Mouse (Mus musculus) intestine, embryonic 14.5 days (tissue): ENCODE results near the gene Rragd. TPM values are rescaled to one million over a fixed set of nuclear protein-coding genes. Genes with fewer than 3 reads are reported as not detected.
A peak's percentile ranks its signal among the peaks of the same experiment; 100 is the strongest.
"Not testable (repeated sequence)": the region's sequence is repeated elsewhere in the genome, so short reads cannot be mapped to it uniquely, and the experiment has no call there.

Experiments used
- ATAC-seq: fragments of 200-750 bp; cut with Nextera tagmentation; replicated peaks from 2 replicates; pipeline ENCODE4 v1.8.0; 2017; ENCODE audit warnings: low read depth, moderate number of reproducible peaks, moderate TSS enrichment, moderate library complexity; ENCODE audit not compliant: low FRiP score, low TSS enrichment
- DNase-seq: peaks from one replicate; pipeline ENCODE4 v3.0.0-alpha.2; 2018; ENCODE audit warnings: low spot score
- H3K27ac ChIP-seq: fragments of 300-500 bp; sonication (generic); 2 replicates; pipeline ENCODE4 v1.5.1; 2014; ENCODE audit warnings: low read depth, mild to moderate bottlenecking, control low read depth
- H3K27me3 ChIP-seq: fragments of 300-500 bp; sonication (generic); replicated peaks from 2 replicates; pipeline ENCODE4 v1.6.1; 2014; ENCODE audit warnings: low read length, control low read depth; ENCODE audit not compliant: control insufficient read depth, insufficient read depth
- H3K36me3 ChIP-seq: fragments of 300-500 bp; sonication (generic); 2 replicates; pipeline ENCODE4 v1.6.1; 2014; ENCODE audit warnings: low read length, control low read depth; ENCODE audit not compliant: control insufficient read depth, insufficient read depth
- H3K4me1 ChIP-seq: fragments of 300-500 bp; sonication (generic); replicated peaks from 2 replicates; pipeline ENCODE4 v1.6.1; 2014; ENCODE audit warnings: low read length, control low read depth, mixed read lengths; ENCODE audit not compliant: control insufficient read depth, insufficient read depth
- H3K4me2 ChIP-seq: fragments of 300-500 bp; sonication (generic); 2 replicates; pipeline ENCODE4 v1.6.1; 2014; ENCODE audit warnings: low read length
- H3K4me3 ChIP-seq: fragments of 300-500 bp; sonication (generic); 2 replicates; pipeline ENCODE4 v1.5.1; 2014; ENCODE audit warnings: low read depth, low read length, control low read depth, mixed read lengths
- H3K9ac ChIP-seq: fragments of 300-500 bp; sonication (generic); 2 replicates; pipeline ENCODE4 v1.6.1; 2014; ENCODE audit warnings: mild to moderate bottlenecking, low read length
- H3K9me3 ChIP-seq: fragments of 300-500 bp; sonication (generic); 2 replicates; pipeline ENCODE4 v1.6.1; 2016; ENCODE audit warnings: low read length, control low read depth; ENCODE audit not compliant: control insufficient read depth
- WGBS: fragments of 180-500 bp; shearing (Covaris S2); extraction: QIAGEN DNeasy Blood & Tissue Kit; methylation state at CpG from one replicate; pipeline ENCODE4 v1.1.7; 2014; 5-methylcytosine and 5-hydroxymethylcytosine counted together
- polyA plus RNA-seq: library from polyadenylated mRNA; unstranded; fragments of >200 nt; fragmentation: Nextera tagmentation; extraction: Ambion mirVana; gene quantifications from 2 replicates; pipeline ENCODE4 v1.2.1, GENCODE M21; 2014

The Rragd gene
- polyA plus RNA-seq, 1 experiment from 2014 or later, result 14.5 TPM

- DNase-seq (peak; percentile 60), ATAC-seq (peak; percentile 49; the same call in 1 of the 2 replicates)
- 6% methylated on average over 34 of the region's 34 CpGs for WGBS
Observed at GRCm38 (mm10) chr4:32951035-32951940, 31.5 kb upstream of the Rragd start.

GRCm38 (mm10) chr4:32952681-32953080, 30.2 kb upstream of the Rragd start:
- H3K4me3 ChIP-seq, result 0 out of 2 replicates have a peak overlapping the region, but pooled peaks have one; percentile 32
- DNase-seq (no peak), ATAC-seq (no peak)
- peaks cover 6% of the 10 kb centered on the region for H3K4me1 ChIP-seq
- H3K27ac ChIP-seq, result no peak overlapping the region
- H3K36me3 ChIP-seq, result no peaks in the 10 kb centered on the region
- peak overlapping the region; percentile 92 for H3K4me2 ChIP-seq
- H3K9me3 ChIP-seq, result no peaks in the 10 kb centered on the region
- H3K27me3 ChIP-seq, result no peaks in the 10 kb centered on the region
- 8% methylated on average over 7 of the region's 7 CpGs for WGBS
- H3K9ac ChIP-seq, result no peak overlapping the region

More at GRCm38 (mm10) chr4:32951035-32951940, 31.5 kb upstream of the Rragd start:
- Histone ChIP-seq H3K4me2 (peak overlapping the region; percentile 92), H3K9me3 (no peaks in the 10 kb centered on the region), H3K27me3 (no peaks in the 10 kb centered on the region), H3K27ac (no peak overlapping the region), H3K4me3 (peak overlapping the region; percentile 70), H3K36me3 (no peaks in the 10 kb centered on the region), H3K9ac (peak overlapping the region; percentile 50), H3K4me1 (peaks cover 10% of the 10 kb centered on the region)

- no peak overlapping the region for H3K4me3 ChIP-seq
- H3K9ac ChIP-seq, result no peak overlapping the region
- no peaks in the 10 kb centered on the region for H3K36me3 ChIP-seq
- no peaks in the 10 kb centered on the region for H3K27me3 ChIP-seq
- no peak overlapping the region for H3K27ac ChIP-seq
- H3K4me1 ChIP-seq, result peaks cover 3% of the 10 kb centered on the region
- WGBS, result 55% methylated on average over 2 of the region's 2 CpGs
- H3K9me3 ChIP-seq, result no peaks in the 10 kb centered on the region
- ATAC-seq, result no peak
- H3K4me2 ChIP-seq, result no peak overlapping the region
- no peak for DNase-seq
Observed at GRCm38 (mm10) chr4:32956423-32956822, 26.4 kb upstream of the Rragd start.

GRCm38 (mm10) chr4:32961394-32961793, 21.4 kb upstream of the Rragd start:
- 72% methylated on average over 3 of the region's 3 CpGs for WGBS
- DNase-seq, result no peak
- Histone ChIP-seq H3K4me1 (no peaks in the 10 kb centered on the region), H3K9ac (no peak overlapping the region), H3K27me3 (no peaks in the 10 kb centered on the region), H3K9me3 (no peaks in the 10 kb centered on the region), H3K4me3 (no peak overlapping the region), H3K27ac (no peak overlapping the region), H3K36me3 (no peaks in the 10 kb centered on the region), H3K4me2 (no peak overlapping the region)
- no peak for ATAC-seq

GRCm38 (mm10) chr4:32964619-32965018, 18.2 kb upstream of the Rragd start:
- ATAC-seq, H3K36me3 ChIP-seq, H3K27ac ChIP-seq, H3K4me2 ChIP-seq, H3K9me3 ChIP-seq, H3K4me3 ChIP-seq, H3K27me3 ChIP-seq, H3K4me1 ChIP-seq, H3K9ac ChIP-seq, DNase-seq: not testable (repeated sequence)
- WGBS, result 77% methylated on average over 18 of the region's 19 CpGs

GRCm38 (mm10) chr4:32977331-32977730, 5.5 kb upstream of the Rragd start:
- Histone ChIP-seq H3K27ac (no peak overlapping the region), H3K27me3 (no peaks in the 10 kb centered on the region), H3K4me2 (no peak overlapping the region), H3K9me3 (peaks cover 8% of the 10 kb centered on the region; the same call in 1 of the 2 replicates), H3K9ac (no peak overlapping the region), H3K36me3 (no peaks in the 10 kb centered on the region), H3K4me3 (no peak overlapping the region), H3K4me1 (no peaks in the 10 kb centered on the region)
- ATAC-seq (no peak), DNase-seq (no peak)
- whole genome bisulfite sequencing, result 88% methylated on average over 4 of the region's 4 CpGs

- no peak overlapping the region for H3K27ac ChIP-seq
- H3K4me2 ChIP-seq, result no peak overlapping the region
- H3K9ac ChIP-seq, result no peak overlapping the region
- no peaks in the 10 kb centered on the region for H3K36me3 ChIP-seq
- DNase-seq, result no peak
- WGBS, result 71% methylated on average over 3 of the region's 3 CpGs
- no peaks in the 10 kb centered on the region for H3K9me3 ChIP-seq
- H3K4me3 ChIP-seq, result no peak overlapping the region
- H3K27me3 ChIP-seq, result no peaks in the 10 kb centered on the region
- H3K4me1 ChIP-seq, result peaks cover 3% of the 10 kb centered on the region; the same call in 1 of the 2 replicates
- no peak for ATAC-seq
Observed at GRCm38 (mm10) chr4:32980061-32980460, 2.8 kb upstream of the Rragd start.

GRCm38 (mm10) chr4:32981617-32982016, 1.2 kb upstream of the Rragd start:
- H3K27me3 ChIP-seq, result no peaks in the 10 kb centered on the region
- no peak for DNase-seq
- H3K36me3 ChIP-seq, result no peaks in the 10 kb centered on the region
- H3K4me1 ChIP-seq, result peaks cover 8% of the 10 kb centered on the region; the same call in 1 of the 2 replicates
- no peak overlapping the region for H3K4me3 ChIP-seq
- WGBS, result 20% methylated on average over 5 of the region's 5 CpGs
- H3K9ac ChIP-seq, result no peak overlapping the region
- ATAC-seq, result no peak
- peak overlapping the region; percentile 93; the same call in 1 of the 2 replicates for H3K4me2 ChIP-seq
- no peaks in the 10 kb centered on the region for H3K9me3 ChIP-seq
- H3K27ac ChIP-seq, result no peak overlapping the region
